8 mouse cellular contexts compared by ENCODE assay signal in the genomic region with DNA sequence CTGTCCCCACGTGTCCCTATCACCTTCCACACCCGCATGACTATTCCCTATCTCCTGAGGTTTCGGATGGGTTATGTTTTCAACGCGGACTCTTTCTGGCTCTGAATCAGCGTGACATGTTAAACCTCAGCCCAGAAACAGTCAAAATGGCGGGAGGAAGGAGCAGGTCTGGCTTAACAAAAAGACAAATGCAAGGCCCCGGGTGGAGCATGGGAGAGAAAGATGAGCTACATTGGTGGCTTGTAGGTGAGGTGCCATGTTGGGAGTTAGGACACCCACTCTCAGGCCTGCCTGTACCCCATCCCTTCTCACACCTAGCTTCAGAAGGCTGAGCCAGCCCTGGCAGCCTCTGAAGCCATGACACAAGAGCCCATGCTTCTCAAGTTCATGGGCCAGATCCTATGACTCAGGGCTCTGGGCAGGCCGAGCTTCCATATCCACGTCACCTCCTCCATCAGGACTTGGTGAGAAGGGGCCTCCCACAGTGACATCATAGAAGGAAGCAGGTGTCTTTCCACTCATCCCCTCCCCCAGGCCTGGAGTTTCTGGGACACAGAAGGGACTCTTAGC.
A peak's percentile ranks its signal among the peaks of the same experiment; 100 is the strongest.
DNase-seq lines count a peak whose midpoint lies in the region; ATAC-seq and TF ChIP-seq lines count a peak whose summit lies in the region.

No protein-coding gene starts in this region.

- H3K27me3 ChIP-seq in hindbrain, embryonic 10.5 days (ENCODE audit: insufficient read depth, poor library complexity, severe bottlenecking), result peaks cover 100% of the 10 kb centered on the region
- H3K27me3 ChIP-seq in hindbrain, postnatal 0 days (ENCODE audit: insufficient read depth, low read length), result no peaks in the 10 kb centered on the region; the same call in 1 of the 2 replicates
- peaks cover 8% of the 10 kb centered on the region for H3K27me3 ChIP-seq in heart, embryonic 12.5 days (replicated peaks)
- peaks cover 43% of the 10 kb centered on the region for H3K27me3 ChIP-seq in limb, embryonic 10.5 days (ENCODE audit: low read depth, poor library complexity, severe bottlenecking)
- peaks cover 12% of the 10 kb centered on the region for H3K27me3 ChIP-seq in midbrain, embryonic 16.5 days (ENCODE audit: control insufficient read depth, insufficient read depth, low read depth, low read length)

- no peak overlapping the region for H3K9ac ChIP-seq in hindbrain, postnatal 0 days (replicated peaks; ENCODE audit: low read length)
- H3K9ac ChIP-seq in heart, embryonic 12.5 days, result no peak overlapping the region
- H3K9ac ChIP-seq in midbrain, embryonic 16.5 days (ENCODE audit: low read depth, low read length), result no peak overlapping the region

- H3K4me3 ChIP-seq in hindbrain, embryonic 10.5 days, result no peak overlapping the region
- no peak overlapping the region for H3K4me3 ChIP-seq in hindbrain, postnatal 0 days (ENCODE audit: low read length)
- H3K4me3 ChIP-seq in heart, embryonic 12.5 days, result no peak overlapping the region
- no peak overlapping the region for H3K4me3 ChIP-seq in limb, embryonic 10.5 days
- H3K4me3 ChIP-seq in midbrain, embryonic 16.5 days (ENCODE audit: low read depth, low read length), result no peak overlapping the region

- no peak for DNase-seq in hindbrain, embryonic 10.5 days (ENCODE audit: low spot score)
- no peak for DNase-seq in hindbrain, postnatal 0 days (ENCODE audit: low spot score)
- DNase-seq in adrenal gland, adult 2 months, result peak; percentile 84
- no peak for DNase-seq in limb, embryonic 10.5 days (ENCODE audit: low spot score)
- DNase-seq in yolk sac, embryonic 10.5 days (ENCODE audit: low spot score), result no peak
- no peak for DNase-seq in right cerebral cortex, postnatal 25 days

- H3K4me2 ChIP-seq in hindbrain, postnatal 0 days (ENCODE audit: low read depth, low read length), result no peak overlapping the region
- H3K4me2 ChIP-seq in heart, embryonic 12.5 days, result no peak overlapping the region
- no peak overlapping the region for H3K4me2 ChIP-seq in midbrain, embryonic 16.5 days (ENCODE audit: low read length)

- no peak for TF ChIP-seq CTCF in hindbrain, postnatal 0 days (IDR thresholded peaks at IDR 0.05; ENCODE audit: low read depth)

- H3K4me1 ChIP-seq in hindbrain, embryonic 10.5 days (replicated peaks), result peaks cover 60% of the 10 kb centered on the region
- 0 out of 2 replicates have a peak, but pooled peaks cover 4% of the 10 kb centered on the region for H3K4me1 ChIP-seq in hindbrain, postnatal 0 days (ENCODE audit: insufficient read depth, low read length)
- peaks cover 64% of the 10 kb centered on the region for H3K4me1 ChIP-seq in heart, embryonic 12.5 days (replicated peaks)
- peaks cover 79% of the 10 kb centered on the region for H3K4me1 ChIP-seq in limb, embryonic 10.5 days
- no peaks in the 10 kb centered on the region for H3K4me1 ChIP-seq in midbrain, embryonic 16.5 days (ENCODE audit: control insufficient read depth, insufficient read depth, low read length)

- no peak for ATAC-seq in hindbrain, postnatal 0 days
- no peak for ATAC-seq in heart, embryonic 12.5 days (ENCODE audit: insufficient number of reproducible peaks, low FRiP score)
- no peak for ATAC-seq in midbrain, embryonic 16.5 days

- no peaks in the 10 kb centered on the region for H3K36me3 ChIP-seq in hindbrain, embryonic 10.5 days
- no peaks in the 10 kb centered on the region for H3K36me3 ChIP-seq in hindbrain, postnatal 0 days (ENCODE audit: insufficient read depth, low read length)
- H3K36me3 ChIP-seq in heart, embryonic 12.5 days, result no peaks in the 10 kb centered on the region
- H3K36me3 ChIP-seq in limb, embryonic 10.5 days, result no peaks in the 10 kb centered on the region
- no peaks in the 10 kb centered on the region for H3K36me3 ChIP-seq in midbrain, embryonic 16.5 days (ENCODE audit: control insufficient read depth, insufficient read depth, low read length)

- 72% methylated on average over 10 of the region's 10 CpGs for WGBS in hindbrain, embryonic 10.5 days
- WGBS in hindbrain, postnatal 0 days, result 77% methylated on average over 10 of the region's 10 CpGs
- WGBS in heart, embryonic 12.5 days, result 37% methylated on average over 10 of the region's 10 CpGs
- WGBS in limb, embryonic 10.5 days, result 67% methylated on average over 10 of the region's 10 CpGs
- 93% methylated on average over 10 of the region's 10 CpGs for WGBS in midbrain, embryonic 16.5 days

- H3K9me3 ChIP-seq in hindbrain, embryonic 10.5 days, result no peaks in the 10 kb centered on the region
- no peaks in the 10 kb centered on the region for H3K9me3 ChIP-seq in hindbrain, postnatal 0 days (ENCODE audit: low read length)
- no peaks in the 10 kb centered on the region for H3K9me3 ChIP-seq in heart, embryonic 12.5 days (replicated peaks)
- no peaks in the 10 kb centered on the region for H3K9me3 ChIP-seq in limb, embryonic 10.5 days (replicated peaks)
- no peaks in the 10 kb centered on the region for H3K9me3 ChIP-seq in midbrain, embryonic 16.5 days (replicated peaks; ENCODE audit: control insufficient read depth, low read length, poor library complexity, severe bottlenecking)

- peak overlapping the region; percentile 64; the same call in 1 of the 2 replicates for H3K27ac ChIP-seq in hindbrain, embryonic 10.5 days
- no peak overlapping the region for H3K27ac ChIP-seq in hindbrain, postnatal 0 days
- peak overlapping the region; percentile 57 for H3K27ac ChIP-seq in heart, embryonic 12.5 days (ENCODE audit: poor library complexity, severe bottlenecking)
- H3K27ac ChIP-seq in limb, embryonic 10.5 days, result peak overlapping the region; percentile 15
- H3K27ac ChIP-seq in midbrain, embryonic 16.5 days (ENCODE audit: low read length), result no peak overlapping the region

Comparison
In these comparisons a context has a peak if more than half of its experiments do, and no peak if none do; other contexts are left out.
1. H3K27ac ChIP-seq: peak in hindbrain, embryonic 10.5 days (single experiment), heart, embryonic 12.5 days (single experiment) and limb, embryonic 10.5 days (single experiment); none in hindbrain, postnatal 0 days (single experiment) and midbrain, embryonic 16.5 days (single experiment).